Mouse (Mus musculus): ENCODE measurements around the gene Fry.

- no peak for TF ChIP-seq CTCF (IDR thresholded peaks at IDR 0.05; ENCODE audit: low read depth, low read length)
- no peak for TF ChIP-seq POLR2A (IDR thresholded peaks at IDR 0.05; ENCODE audit: insufficient read depth, low read length)
These were observed 10.0 kb downstream of the Fry start for GRCm38 (mm10) chr5:150128432-150128831.
